Mouse (Mus musculus) fat pad, adult 2 months (tissue): Measurements from ENCODE around the gene Spon2.

Experiments
- DNase-seq: peaks from one replicate; pipeline ENCODE4 v3.0.0-alpha.2; 2011; ENCODE audit warnings: low read depth, low spot score; ENCODE audit errors: extremely low read depth

Spon2 gene

GRCm38 (mm10) chr5:33218081-33218480 is at the start of gene Spon2:
Gene Spon2, minus strand, starts transcription at chr5:33218455.
- no peak for DNase-seq

DNA sequence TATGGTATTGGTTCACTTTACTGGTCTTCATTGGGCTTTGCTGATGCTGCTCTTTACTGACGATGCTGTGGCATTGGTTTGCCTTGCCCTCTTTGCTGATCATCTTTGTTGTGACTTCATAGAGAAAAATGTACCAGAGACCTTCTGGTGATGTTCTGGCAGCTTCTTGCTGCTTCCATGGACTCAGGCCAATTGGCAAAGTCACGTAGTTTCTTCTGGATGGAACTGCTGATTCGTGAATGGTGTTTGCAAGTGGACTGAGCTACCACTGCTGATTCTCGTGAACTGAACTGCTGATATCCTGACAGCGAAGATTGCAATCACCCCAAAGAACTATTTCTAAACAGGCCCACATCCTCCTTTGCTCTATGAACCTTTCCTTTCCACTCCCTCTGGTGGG is 36.2 kb upstream of the Spon2 start:
- no peak for DNase-seq

DNA sequence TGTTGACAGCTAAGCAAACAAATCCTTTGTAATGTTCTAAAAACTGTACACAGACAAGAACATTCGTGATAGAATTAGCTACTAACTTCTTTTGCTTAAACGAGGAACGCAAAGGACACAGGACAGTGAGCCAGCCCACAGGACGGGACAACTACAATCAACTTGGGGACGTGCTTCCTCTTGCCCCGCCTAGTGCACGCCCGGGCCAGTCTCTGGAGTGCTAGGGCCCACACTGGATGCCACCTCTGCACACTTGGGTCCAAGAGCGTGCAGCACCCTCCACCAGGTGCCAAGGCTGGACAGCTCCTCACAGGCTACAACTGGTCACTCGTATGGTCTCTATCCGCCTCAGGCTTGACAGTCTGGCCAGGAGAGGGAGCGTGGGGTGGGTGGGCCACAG is 29.9 kb upstream of the Spon2 start:
- DNase-seq, result no peak

DNA sequence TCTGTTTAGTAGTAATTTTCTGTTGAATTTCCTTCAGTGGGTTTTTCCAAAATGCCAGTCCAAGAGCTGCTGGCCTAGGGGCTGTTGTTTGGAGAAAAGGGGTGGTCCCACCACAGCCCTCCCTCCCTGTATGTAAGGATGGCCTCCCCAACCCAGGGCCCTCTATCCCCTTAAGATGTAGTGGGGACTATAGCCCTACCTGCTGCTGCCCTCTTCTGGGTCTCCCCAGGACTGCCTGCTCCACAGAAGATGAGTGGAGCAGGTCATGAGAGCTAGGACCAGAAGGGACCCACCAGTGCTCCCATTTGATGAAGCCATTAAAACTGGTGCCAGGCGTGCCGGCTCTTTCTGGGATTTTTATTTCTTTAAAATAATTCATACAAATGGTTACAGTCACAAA is 29.1 kb upstream of the Spon2 start:
- DNase-seq, result no peak

GRCm38 (mm10) chr5:33245701-33246100 is 27.4 kb upstream of the Spon2 start:
- DNase-seq, result no peak

DNA sequence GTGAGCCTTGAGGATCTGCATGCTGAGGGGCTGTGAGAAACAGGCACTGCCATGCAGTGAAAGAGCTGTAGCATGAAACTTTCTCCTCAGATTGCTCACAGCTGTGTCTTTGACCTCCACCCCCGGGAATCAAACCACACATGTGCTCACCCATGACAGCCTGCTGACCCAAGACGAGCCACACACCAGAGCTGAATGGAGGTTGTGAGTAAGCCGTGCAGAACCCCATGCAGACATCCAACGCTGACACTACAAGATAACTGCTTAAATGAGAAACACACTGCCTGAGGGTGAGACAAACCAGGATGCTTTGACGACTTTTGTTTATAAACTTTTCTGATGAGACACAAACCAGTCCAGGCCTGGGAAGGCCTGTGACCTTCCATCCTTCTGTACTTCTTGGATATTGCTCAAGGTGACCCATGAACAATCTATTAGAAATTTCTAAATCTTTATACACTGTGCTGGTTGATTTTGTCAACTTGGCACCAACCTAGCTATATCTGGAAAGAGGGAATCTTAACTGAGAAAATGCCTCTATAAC is 26.2 kb upstream of the Spon2 start:
- no peak for DNase-seq

- DNase-seq, result no peak
These were observed 21.7 kb upstream of the Spon2 start for GRCm38 (mm10) chr5:33239934-33240333.

DNA sequence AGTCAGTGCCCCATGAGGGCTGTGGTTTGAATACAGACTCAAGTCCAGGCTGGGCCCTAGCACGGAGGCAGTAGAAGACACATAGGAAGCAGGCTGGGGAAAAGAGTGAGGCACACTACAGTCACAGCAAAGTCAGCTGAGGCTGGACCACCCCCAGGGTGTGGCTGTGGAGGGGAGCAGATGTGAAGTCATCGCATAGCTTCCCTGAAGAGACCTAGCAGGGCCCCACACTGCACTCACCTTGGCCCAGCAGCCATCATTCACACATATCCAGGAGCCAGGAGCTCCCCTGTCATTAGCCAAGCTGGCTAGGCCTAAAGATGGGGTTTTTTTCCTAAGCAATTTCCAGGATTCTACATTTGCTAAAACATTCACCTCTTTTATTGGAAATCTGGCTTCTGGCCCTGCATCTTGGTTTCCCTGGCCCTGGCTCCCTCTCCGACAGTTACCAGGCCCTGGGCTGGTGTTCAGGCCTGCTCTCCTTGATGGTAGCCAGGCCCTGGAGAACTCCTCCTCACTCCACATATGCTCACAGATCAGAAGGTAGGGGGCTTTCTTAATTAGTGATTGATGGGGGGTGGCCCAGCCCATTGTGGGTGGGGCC is 21.0 kb upstream of the Spon2 start:
- DNase-seq, result no peak

- DNase-seq, result no peak
These were observed 20.0 kb upstream of the Spon2 start for GRCm38 (mm10) chr5:33238256-33238645.

- DNase-seq, result no peak
These were observed 19.5 kb upstream of the Spon2 start for GRCm38 (mm10) chr5:33237600-33238255.

DNA sequence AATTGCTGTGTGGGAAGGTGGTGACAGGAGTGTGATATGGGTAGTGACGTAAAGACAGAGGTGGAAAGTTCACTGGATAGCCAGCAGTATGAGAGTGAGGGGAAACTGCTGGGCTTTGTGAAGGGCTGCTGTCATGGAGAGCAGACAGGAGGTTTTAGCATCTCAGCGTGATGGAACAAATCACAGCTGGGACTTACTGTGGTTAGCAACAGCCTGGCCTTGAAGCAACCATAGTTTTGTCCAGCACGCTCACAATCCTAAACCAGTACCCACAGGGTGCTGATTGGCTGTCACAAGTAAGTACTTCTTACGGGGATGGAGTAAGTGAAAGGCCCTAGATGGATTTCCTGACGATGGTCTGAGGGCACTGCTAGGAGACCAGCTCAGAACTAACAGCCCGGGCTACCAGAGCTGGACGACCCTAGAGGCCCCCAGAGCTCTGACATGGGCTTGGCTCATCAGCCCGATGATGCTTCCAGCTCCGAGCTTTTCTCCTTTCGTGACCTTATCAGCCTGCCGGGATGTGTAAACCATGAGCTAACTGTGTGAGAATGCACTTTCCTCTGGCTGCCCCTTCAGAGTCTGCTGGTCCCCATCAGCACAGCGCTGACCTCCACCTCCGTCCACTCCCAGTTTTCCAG is 16.3 kb upstream of the Spon2 start:
- no peak for DNase-seq

DNA sequence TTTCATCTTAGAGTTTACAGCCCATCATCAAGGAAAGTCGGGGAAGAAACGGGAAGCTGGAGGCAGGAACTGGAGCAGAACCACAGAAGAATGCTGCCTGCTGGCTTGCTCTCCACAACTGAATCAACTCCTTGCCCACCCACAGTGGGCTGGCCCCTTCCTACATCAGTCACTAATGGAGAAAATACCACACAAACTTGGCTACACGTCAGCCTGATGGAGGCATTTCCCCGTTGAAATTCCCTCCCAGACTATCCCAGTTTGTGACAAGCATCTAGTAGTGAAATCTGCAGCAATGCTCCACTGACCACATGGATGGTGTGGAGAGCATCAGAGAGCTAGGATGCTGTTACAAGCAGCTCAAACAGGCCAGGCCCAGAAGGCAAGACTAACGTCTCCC is 14.5 kb upstream of the Spon2 start:
- no peak for DNase-seq

DNA sequence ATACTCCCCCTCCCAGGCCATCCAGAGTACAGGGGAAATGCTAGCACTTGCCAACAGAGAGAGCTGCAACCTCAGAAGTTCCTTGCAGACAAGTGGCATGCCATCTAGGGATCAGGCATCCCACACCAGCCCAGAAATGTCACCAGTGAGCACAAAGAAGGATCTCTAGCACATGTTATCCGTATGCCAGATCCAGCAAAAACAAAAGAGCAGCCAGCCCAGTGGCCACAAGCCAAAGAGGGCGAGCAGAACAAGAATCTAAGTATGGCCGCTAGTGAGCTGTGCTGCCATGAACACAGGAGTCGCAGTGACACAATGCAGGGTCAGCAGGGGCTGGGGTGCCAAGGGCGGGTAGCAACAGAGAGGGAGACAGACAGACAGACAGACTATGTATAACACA is 12.0 kb upstream of the Spon2 start:
- no peak for DNase-seq

- no peak for DNase-seq
These were observed 10.2 kb upstream of the Spon2 start for GRCm38 (mm10) chr5:33228428-33228827.

DNA sequence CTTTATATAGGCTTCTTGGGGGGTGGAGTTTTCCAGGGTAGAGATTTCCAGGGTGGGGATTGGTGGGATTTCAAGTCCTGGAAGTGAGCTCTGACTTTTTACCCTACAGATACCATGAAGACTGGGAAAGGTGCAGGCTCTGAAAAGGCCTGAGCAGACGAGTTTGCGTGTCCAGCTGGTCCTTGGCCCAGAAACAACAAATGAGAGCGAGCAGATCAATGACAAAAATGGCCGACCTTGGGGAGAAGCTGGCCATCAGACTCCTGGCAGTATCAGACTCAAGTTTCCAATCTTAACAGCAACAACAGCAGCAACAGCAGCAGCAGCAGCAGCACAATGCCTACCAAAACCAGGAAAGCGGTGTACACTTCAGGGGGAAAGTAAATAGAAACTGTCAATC is 7.4 kb upstream of the Spon2 start:
- no peak for DNase-seq

- DNase-seq, result no peak
These were observed 6.2 kb upstream of the Spon2 start for GRCm38 (mm10) chr5:33224491-33224890.

DNA sequence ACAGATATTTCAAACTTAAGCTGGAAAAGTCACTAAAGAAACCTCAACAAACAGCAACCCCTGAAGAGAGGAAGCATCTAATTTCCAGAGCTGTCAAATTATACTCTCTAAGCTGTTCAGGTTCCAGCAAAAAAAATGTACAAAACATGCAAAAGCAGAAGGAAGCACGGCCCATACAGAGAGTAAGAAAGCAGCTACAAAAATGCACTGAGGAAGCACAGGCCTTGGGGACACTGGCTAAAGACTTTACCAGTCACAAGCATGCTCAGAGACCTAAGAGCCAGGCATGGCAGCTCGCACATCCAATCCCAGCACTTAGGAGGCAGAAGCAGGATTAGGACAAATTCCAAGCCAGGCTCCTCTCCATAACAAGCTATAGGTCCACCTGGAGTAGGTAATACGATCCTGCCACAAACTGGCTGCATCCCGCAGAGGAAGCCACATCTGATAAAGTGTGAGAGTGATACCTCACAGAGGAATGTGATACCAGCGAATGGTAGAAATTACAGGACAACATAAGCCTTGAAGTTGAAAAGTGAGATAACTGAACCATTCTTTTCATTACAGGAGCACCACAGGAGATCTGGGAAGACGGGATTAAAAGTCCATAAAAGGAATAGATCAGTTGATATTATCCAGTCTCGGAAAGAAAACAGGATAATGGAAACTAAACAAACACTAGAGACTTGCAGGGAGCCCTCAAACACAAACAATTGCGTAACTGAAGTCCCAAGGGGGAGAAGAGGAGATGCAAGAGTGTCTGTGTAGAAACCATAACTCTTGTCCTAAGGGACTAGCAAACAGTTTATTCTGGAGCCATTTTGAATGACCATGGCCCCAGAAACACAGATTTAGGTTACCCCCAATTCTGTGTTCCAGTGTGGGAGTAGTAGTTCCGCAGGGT is 4.8 kb upstream of the Spon2 start:
- no peak for DNase-seq

DNA sequence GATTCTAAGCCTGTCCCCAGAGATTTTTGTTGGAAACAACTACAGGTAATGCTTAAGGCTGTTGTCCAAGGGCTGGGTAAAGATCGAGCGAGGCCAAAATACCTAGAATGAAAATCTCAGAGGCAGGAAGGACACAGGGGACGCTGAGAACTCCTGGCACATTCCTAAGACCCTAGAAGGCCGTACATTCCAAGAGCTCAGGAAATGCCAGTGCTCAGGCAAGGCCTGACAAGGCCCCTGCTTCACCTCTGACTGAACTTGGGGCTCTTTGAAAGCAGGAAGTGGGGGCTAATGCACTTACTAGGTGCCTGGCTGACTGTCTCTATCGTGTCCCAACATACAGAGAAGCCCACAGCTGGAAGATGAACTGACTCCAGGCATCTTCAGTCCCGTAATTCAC is 4.1 kb upstream of the Spon2 start:
- DNase-seq, result no peak

GRCm38 (mm10) chr5:33220350-33221044 is 2.2 kb upstream of the Spon2 start:
- DNase-seq, result no peak

GRCm38 (mm10) chr5:33219831-33220230 is 1.6 kb upstream of the Spon2 start:
- DNase-seq, result no peak
